Mouse (Mus musculus): ENCODE results near the gene Kpnb1.

Gene Kpnb1

GRCm38 (mm10) chr11:97140811-97141210, 46.9 kb downstream of the Kpnb1 start:
- DNase-seq (ENCODE audit: low spot score), result no peak

GRCm38 (mm10) chr11:97139256-97139655, 48.4 kb downstream of the Kpnb1 start:
- no peak for DNase-seq (ENCODE audit: low spot score)

- DNase-seq (ENCODE audit: low spot score), result no peak
Observed at GRCm38 (mm10) chr11:97138554-97139226, 49.0 kb downstream of the Kpnb1 start.

DNA sequence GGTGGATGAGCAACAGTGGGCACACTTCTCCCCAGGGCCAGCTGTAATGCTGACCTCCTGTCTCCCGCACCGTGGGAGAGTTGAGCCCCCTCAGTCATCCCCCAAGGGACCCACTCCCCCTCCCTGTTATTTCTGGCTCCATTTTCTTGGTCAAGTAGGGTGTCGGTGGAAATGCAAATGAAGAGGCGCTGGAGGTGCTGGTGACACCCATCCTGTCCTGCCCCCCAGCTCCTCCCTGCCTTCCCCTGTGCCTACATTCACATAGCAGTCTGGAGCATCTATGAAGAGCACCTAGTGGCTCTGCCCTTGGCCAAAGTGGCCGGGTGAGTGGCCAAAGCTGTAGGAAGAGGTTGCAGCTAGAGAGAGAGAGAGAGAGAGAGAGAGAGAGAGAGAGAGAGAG, 54.4 kb downstream of the Kpnb1 start:
- DNase-seq (ENCODE audit: low spot score), result no peak

DNA sequence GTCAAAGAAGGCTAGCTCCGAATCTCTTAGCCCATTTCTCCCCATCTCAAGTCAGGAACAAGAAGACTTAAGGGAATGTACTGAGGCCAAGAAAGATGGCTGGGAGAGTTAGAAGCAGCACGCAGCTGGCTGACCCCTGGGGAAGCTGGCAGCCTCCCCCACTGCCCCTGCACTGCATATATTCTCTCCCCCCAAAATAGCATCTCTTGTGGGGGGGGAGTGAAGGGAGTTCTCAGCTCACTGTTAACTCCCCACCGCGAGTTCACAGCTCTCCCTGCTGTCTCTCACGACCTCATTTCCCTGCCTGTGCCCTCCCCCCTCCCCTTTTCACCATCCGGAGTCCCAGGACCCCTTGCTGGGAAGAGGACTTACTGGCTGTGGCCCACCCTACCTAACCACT, 55.5 kb downstream of the Kpnb1 start:
- no peak for DNase-seq (ENCODE audit: low spot score)

- no peak for DNase-seq (ENCODE audit: low spot score)
Observed at GRCm38 (mm10) chr11:97131683-97132082, 56.0 kb downstream of the Kpnb1 start.

GRCm38 (mm10) chr11:97130318-97130717, 57.4 kb downstream of the Kpnb1 start:
- DNase-seq (ENCODE audit: low spot score), result no peak

GRCm38 (mm10) chr11:97128956-97129355, 58.7 kb downstream of the Kpnb1 start:
- no peak for DNase-seq (ENCODE audit: low spot score)

- DNase-seq (ENCODE audit: low spot score), result no peak
Observed at GRCm38 (mm10) chr11:97127470-97128223, 60.0 kb downstream of the Kpnb1 start.

DNA sequence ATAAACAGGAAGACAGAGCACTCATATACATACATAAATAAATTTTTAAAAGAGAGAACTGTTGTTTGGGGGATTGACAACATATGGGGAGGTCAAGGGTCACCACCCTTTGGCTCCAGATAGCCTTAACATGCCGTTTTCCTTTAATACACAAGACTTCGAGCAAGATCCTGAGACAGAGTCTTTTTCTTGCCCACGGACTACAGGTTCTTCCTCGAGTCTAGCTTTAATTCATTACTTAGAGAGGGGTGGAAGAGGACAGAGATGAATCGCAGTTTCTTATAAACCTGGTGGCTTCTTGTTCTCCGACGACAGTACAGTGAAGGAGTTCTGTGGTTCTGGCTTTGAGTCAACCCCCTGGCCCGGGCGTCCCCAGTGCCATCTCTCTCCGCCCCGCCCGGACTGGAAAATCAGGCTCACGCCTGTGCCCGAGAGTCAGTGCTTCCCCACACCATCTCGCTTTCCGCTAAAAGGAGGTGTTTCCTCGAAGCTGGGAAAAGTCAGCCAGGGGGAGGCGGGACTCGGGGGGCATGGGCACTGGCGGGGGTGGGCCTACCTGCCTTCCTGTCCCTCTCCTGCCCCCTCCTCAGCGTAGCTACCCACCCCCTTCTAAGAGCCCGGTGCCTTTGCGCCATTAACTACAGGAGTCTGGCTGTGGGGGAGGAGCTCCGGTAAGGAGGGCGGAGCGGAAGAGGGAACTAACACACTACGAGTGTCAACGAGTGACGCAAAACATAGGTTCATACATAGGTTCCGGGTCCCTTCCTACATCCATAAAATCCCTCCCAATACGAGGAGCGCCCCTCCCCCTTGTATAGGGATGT, 60.8 kb downstream of the Kpnb1 start:
- DNase-seq (ENCODE audit: low spot score), result no peak

GRCm38 (mm10) chr11:97124266-97125036, 63.2 kb downstream of the Kpnb1 start:
- DNase-seq (ENCODE audit: low spot score), result no peak

GRCm38 (mm10) chr11:97123282-97123890, 64.3 kb downstream of the Kpnb1 start:
- DNase-seq (ENCODE audit: low spot score), result no peak

GRCm38 (mm10) chr11:97120641-97121040, 67.0 kb downstream of the Kpnb1 start:
- no peak for DNase-seq (ENCODE audit: low spot score)

- DNase-seq (ENCODE audit: low spot score), result no peak
Observed at GRCm38 (mm10) chr11:97120221-97120620, 67.5 kb downstream of the Kpnb1 start.

DNA sequence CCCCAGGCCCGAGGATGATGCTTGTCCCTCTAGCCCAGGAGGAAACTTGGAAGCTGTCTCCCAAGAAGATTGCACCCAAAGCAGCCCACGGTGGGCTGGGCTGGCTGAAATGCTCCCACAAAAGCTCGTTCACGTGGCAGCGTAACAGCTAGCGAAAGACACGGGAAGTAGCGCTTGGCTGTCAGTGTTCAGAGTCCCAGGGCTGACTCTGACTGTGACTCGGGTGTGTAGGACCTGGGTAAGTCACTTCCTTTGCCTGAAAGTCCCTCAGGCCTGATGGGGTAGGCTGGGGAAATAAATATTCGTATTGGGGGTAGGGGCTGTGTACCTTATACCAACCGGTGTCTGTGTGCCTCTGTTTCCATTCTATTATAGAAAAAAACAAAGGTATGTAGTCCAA, 71.9 kb downstream of the Kpnb1 start:
- DNase-seq (ENCODE audit: low spot score), result no peak

DNA sequence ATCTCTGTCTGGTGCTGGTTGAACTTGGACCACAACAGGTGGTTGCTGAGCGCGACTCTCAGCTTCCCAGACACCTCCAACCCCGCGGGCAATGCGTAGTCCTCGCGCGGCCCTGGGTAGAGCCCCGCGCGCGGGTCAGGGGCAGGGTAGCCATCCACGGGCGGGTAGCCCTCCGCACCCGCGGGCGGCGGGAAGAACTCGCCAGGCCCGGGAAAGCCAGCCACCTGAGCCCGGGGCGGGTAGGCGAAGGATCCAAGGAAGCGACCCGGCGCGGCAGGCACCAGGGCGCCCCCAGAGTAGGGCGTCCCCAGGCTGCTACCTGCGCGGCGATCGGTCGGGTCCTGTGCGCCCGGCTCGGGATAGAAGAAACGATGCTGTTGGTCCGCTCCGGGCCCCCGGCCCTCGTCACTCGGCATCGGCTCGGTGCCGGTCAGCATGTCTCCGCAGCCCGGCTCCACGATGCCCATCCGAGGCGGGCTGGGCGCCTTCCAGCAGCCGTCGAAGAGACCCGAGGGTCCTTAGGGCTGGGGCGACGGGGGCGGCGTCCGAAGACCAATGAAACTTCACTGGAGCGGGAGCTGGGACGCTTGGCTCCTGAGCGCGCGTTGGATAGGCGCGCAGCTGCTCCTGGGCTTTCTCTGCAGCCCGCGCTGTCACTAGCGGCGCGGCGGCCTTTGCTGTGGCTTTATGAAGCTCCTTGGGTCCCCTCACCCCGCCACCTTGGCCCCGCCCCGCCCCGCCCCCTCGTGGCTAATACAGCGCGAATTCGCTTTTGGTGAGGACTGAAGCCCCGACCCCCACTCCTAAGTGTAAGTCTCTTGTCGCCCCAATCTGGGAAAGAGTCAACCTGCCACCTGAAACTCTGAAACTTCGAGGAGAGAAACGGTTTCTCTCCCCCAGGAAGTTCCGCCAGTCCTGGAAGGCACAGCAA, 72.7 kb downstream of the Kpnb1 start, which contains the start of gene Tbx21:
Tbx21 (minus strand) TSS at position 661 of the 931 bp plus-strand sequence.
- DNase-seq (ENCODE audit: low spot score), result no peak

DNA sequence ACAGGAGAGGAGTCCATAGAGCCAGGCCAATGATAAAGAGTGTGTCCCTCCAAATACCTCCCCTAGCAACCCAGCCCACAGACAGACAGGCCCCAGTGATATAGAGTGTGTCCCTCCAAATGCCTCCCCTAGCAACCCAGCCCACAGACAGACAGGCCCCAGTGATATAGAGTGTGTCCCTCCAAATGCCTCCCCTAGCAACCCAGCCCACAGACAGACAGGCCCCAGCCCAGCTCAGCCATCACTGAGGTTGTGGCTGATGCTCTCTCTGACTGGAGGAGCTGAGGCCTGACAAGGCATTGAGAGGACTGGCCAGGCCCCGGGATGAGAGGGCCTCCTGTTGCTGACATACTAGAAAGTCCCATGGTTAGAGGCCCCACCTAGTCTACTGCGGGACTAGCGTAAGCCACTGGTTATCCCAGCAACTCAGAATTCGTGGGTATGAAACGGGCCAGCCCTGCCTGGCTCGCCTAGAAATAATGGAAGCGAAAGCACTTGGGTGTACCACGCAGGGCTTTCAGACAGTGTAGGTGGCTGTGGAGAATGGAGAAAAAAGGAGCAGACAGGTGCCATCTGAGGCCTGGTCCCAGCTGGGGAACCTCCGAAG, 75.1 kb downstream of the Kpnb1 start:
- no peak for DNase-seq (ENCODE audit: low spot score)

Measured in left cerebral cortex, adult 11 months (tissue).